Mouse (Mus musculus): ENCODE data around the gene Hoxb7. TPM values are rescaled to one million over a fixed set of nuclear protein-coding genes. Genes with fewer than 3 reads are reported as not detected.

The Hoxb7 gene
- polyA plus RNA-seq, 1 experiment from 2014 or later = 11.7 TPM

- Histone ChIP-seq H3K4me2 (ENCODE audit: low read length) (peak overlapping the region; percentile 55), H3K4me3 (ENCODE audit: low read depth, low read length) (peak overlapping the region; percentile 43), H3K27me3 (replicated peaks; ENCODE audit: control insufficient read depth, insufficient read depth, low read length) (peaks cover 65% of the 10 kb centered on the region), H3K36me3 (ENCODE audit: control insufficient read depth, insufficient read depth, low read length) (no peaks in the 10 kb centered on the region), H3K27ac (ENCODE audit: low read depth) (peak overlapping the region; percentile 79), H3K9me3 (ENCODE audit: control insufficient read depth, low read length) (no peaks in the 10 kb centered on the region), H3K4me1 (replicated peaks; ENCODE audit: control insufficient read depth, insufficient read depth, low read length) (peaks cover 16% of the 10 kb centered on the region), H3K9ac (ENCODE audit: low read length) (peak overlapping the region; percentile 78)
- 8% methylated on average over 22 of the region's 22 CpGs for WGBS
- ATAC-seq (replicated peaks; ENCODE audit: low FRiP score, low TSS enrichment, low read depth) (no peak), DNase-seq (ENCODE audit: low spot score) (no peak)
These were observed 7.0 kb downstream of the Hoxb7 start for GRCm38 (mm10) chr11:96293302-96293921.

- Histone ChIP-seq H3K4me3 (ENCODE audit: low read depth, low read length) (peak overlapping the region; percentile 43), H3K4me1 (replicated peaks; ENCODE audit: control insufficient read depth, insufficient read depth, low read length) (peaks cover 16% of the 10 kb centered on the region), H3K9me3 (ENCODE audit: control insufficient read depth, low read length) (no peaks in the 10 kb centered on the region), H3K36me3 (ENCODE audit: control insufficient read depth, insufficient read depth, low read length) (no peaks in the 10 kb centered on the region), H3K4me2 (ENCODE audit: low read length) (peak overlapping the region; percentile 55), H3K27me3 (replicated peaks; ENCODE audit: control insufficient read depth, insufficient read depth, low read length) (peaks cover 60% of the 10 kb centered on the region), H3K27ac (ENCODE audit: low read depth) (peak overlapping the region; percentile 79; the same call in 1 of the 2 replicates), H3K9ac (ENCODE audit: low read length) (peak overlapping the region; percentile 78)
- 1% methylated on average over 32 of the region's 32 CpGs for WGBS
- ATAC-seq (replicated peaks; ENCODE audit: low FRiP score, low TSS enrichment, low read depth) (peak; percentile 38; the same call in 1 of the 2 replicates), DNase-seq (ENCODE audit: low spot score) (peak; percentile 94)
These were observed 8.0 kb downstream of the Hoxb7 start for GRCm38 (mm10) chr11:96294245-96295091.

GRCm38 (mm10) chr11:96295092-96295835 lies 8.8 kb downstream of the Hoxb7 start:
- Histone ChIP-seq H3K4me2 (ENCODE audit: low read length) (peak overlapping the region; percentile 55), H3K4me3 (ENCODE audit: low read depth, low read length) (peak overlapping the region; percentile 43), H3K9me3 (ENCODE audit: control insufficient read depth, low read length) (no peaks in the 10 kb centered on the region), H3K27ac (ENCODE audit: low read depth) (peak overlapping the region; percentile 22; the same call in 1 of the 2 replicates), H3K4me1 (replicated peaks; ENCODE audit: control insufficient read depth, insufficient read depth, low read length) (peaks cover 20% of the 10 kb centered on the region), H3K27me3 (replicated peaks; ENCODE audit: control insufficient read depth, insufficient read depth, low read length) (peaks cover 60% of the 10 kb centered on the region), H3K36me3 (ENCODE audit: control insufficient read depth, insufficient read depth, low read length) (no peaks in the 10 kb centered on the region), H3K9ac (ENCODE audit: low read length) (peak overlapping the region; percentile 78)
- ATAC-seq (replicated peaks; ENCODE audit: low FRiP score, low TSS enrichment, low read depth) (no peak), DNase-seq (ENCODE audit: low spot score) (no peak)
- WGBS = 3% methylated on average over 30 of the region's 30 CpGs

GRCm38 (mm10) chr11:96296997-96297396 lies 10.6 kb downstream of the Hoxb7 start:
- DNase-seq (ENCODE audit: low spot score) (no peak), ATAC-seq (replicated peaks; ENCODE audit: low FRiP score, low TSS enrichment, low read depth) (no peak)
- 0 out of 2 replicates have a peak overlapping the region, but pooled peaks have one; percentile 5 for H3K4me3 ChIP-seq (ENCODE audit: low read depth, low read length)
- H3K4me2 ChIP-seq (ENCODE audit: low read length) = peak overlapping the region; percentile 55
- H3K36me3 ChIP-seq (ENCODE audit: control insufficient read depth, insufficient read depth, low read length) = no peaks in the 10 kb centered on the region
- H3K27me3 ChIP-seq (replicated peaks; ENCODE audit: control insufficient read depth, insufficient read depth, low read length) = peaks cover 57% of the 10 kb centered on the region
- peaks cover 27% of the 10 kb centered on the region for H3K4me1 ChIP-seq (replicated peaks; ENCODE audit: control insufficient read depth, insufficient read depth, low read length)
- WGBS = 14% methylated on average over 2 of the region's 2 CpGs
- peak overlapping the region; percentile 38; the same call in 1 of the 2 replicates for H3K27ac ChIP-seq (ENCODE audit: low read depth)
- H3K9me3 ChIP-seq (ENCODE audit: control insufficient read depth, low read length) = no peaks in the 10 kb centered on the region
- H3K9ac ChIP-seq (ENCODE audit: low read length) = no peak overlapping the region

GRCm38 (mm10) chr11:96297428-96297827 lies 11.0 kb downstream of the Hoxb7 start:
- WGBS = 33% methylated on average over 3 of the region's 3 CpGs
- H3K36me3 ChIP-seq (ENCODE audit: control insufficient read depth, insufficient read depth, low read length) = no peaks in the 10 kb centered on the region
- H3K27ac ChIP-seq (ENCODE audit: low read depth) = no peak overlapping the region
- H3K9me3 ChIP-seq (ENCODE audit: control insufficient read depth, low read length) = no peaks in the 10 kb centered on the region
- DNase-seq (ENCODE audit: low spot score) (no peak), ATAC-seq (replicated peaks; ENCODE audit: low FRiP score, low TSS enrichment, low read depth) (no peak)
- H3K4me2 ChIP-seq (ENCODE audit: low read length) = peak overlapping the region; percentile 89; the same call in 1 of the 2 replicates
- peaks cover 31% of the 10 kb centered on the region for H3K4me1 ChIP-seq (replicated peaks; ENCODE audit: control insufficient read depth, insufficient read depth, low read length)
- H3K27me3 ChIP-seq (replicated peaks; ENCODE audit: control insufficient read depth, insufficient read depth, low read length) = peaks cover 53% of the 10 kb centered on the region
- no peak overlapping the region for H3K9ac ChIP-seq (ENCODE audit: low read length)
- H3K4me3 ChIP-seq (ENCODE audit: low read depth, low read length) = no peak overlapping the region

- H3K4me1 ChIP-seq (replicated peaks; ENCODE audit: control insufficient read depth, insufficient read depth, low read length) = peaks cover 36% of the 10 kb centered on the region
- no peak overlapping the region for H3K27ac ChIP-seq (ENCODE audit: low read depth)
- no peak for DNase-seq (ENCODE audit: low spot score)
- peaks cover 48% of the 10 kb centered on the region for H3K27me3 ChIP-seq (replicated peaks; ENCODE audit: control insufficient read depth, insufficient read depth, low read length)
- H3K9me3 ChIP-seq (ENCODE audit: control insufficient read depth, low read length) = no peaks in the 10 kb centered on the region
- 22% methylated on average over 11 of the region's 11 CpGs for WGBS
- peak overlapping the region; percentile 11; the same call in 1 of the 2 replicates for H3K9ac ChIP-seq (ENCODE audit: low read length)
- H3K36me3 ChIP-seq (ENCODE audit: control insufficient read depth, insufficient read depth, low read length) = no peaks in the 10 kb centered on the region
- no peak for ATAC-seq (replicated peaks; ENCODE audit: low FRiP score, low TSS enrichment, low read depth)
- H3K4me3 ChIP-seq (ENCODE audit: low read depth, low read length) = peak overlapping the region; percentile 57; the same call in 1 of the 2 replicates
- peak overlapping the region; percentile 89 for H3K4me2 ChIP-seq (ENCODE audit: low read length)
These were observed 11.7 kb downstream of the Hoxb7 start for GRCm38 (mm10) chr11:96297968-96298635.

- Histone ChIP-seq H3K4me2 (ENCODE audit: low read length) (peak overlapping the region; percentile 89), H3K9ac (ENCODE audit: low read length) (peak overlapping the region; percentile 79), H3K27ac (ENCODE audit: low read depth) (peak overlapping the region; percentile 82), H3K27me3 (replicated peaks; ENCODE audit: control insufficient read depth, insufficient read depth, low read length) (peaks cover 40% of the 10 kb centered on the region), H3K9me3 (ENCODE audit: control insufficient read depth, low read length) (no peaks in the 10 kb centered on the region), H3K36me3 (ENCODE audit: control insufficient read depth, insufficient read depth, low read length) (no peaks in the 10 kb centered on the region), H3K4me3 (ENCODE audit: low read depth, low read length) (peak overlapping the region; percentile 57), H3K4me1 (replicated peaks; ENCODE audit: control insufficient read depth, insufficient read depth, low read length) (peaks cover 36% of the 10 kb centered on the region)
- ATAC-seq (replicated peaks; ENCODE audit: low FRiP score, low TSS enrichment, low read depth) (no peak), DNase-seq (ENCODE audit: low spot score) (peak; percentile 86)
- under 1% methylated on average over 66 of the region's 66 CpGs for WGBS
These were observed 12.7 kb downstream of the Hoxb7 start for GRCm38 (mm10) chr11:96298895-96299667.
